23 mouse cellular contexts compared by ENCODE assay signal in genomic region chr1:43496993-43497392, GRCm38 (mm10).
"Had no signal": no experiment of that assay in that cellular context is flagged by ENCODE, and none has a peak within 500 bp of the region (broad histone marks: within the 10 kb centered on the region; RNA-seq: fewer than 3 reads in every experiment).

No protein-coding gene starts in this region.

- H3K9me3 ChIP-seq: heart, embryonic 10.5 days; heart, embryonic 12.5 days; hindbrain, embryonic 10.5 days; hindbrain, embryonic 12.5 days; intestine, embryonic 15.5 days; limb, embryonic 10.5 days; limb, embryonic 12.5 days; liver, embryonic 13.5 days had no signal

- H3K36me3 ChIP-seq: heart, embryonic 10.5 days; heart, embryonic 12.5 days; hindbrain, embryonic 10.5 days; hindbrain, embryonic 12.5 days; intestine, embryonic 15.5 days; limb, embryonic 10.5 days; limb, embryonic 12.5 days; liver, embryonic 13.5 days had no signal

- H3K4me3 ChIP-seq: gastrocnemius, adult 2 months; heart, adult 2 months; heart, embryonic 10.5 days; heart, embryonic 12.5 days; hindbrain, embryonic 10.5 days; hindbrain, embryonic 12.5 days; intestine, embryonic 15.5 days; left cerebral cortex, adult 2 months; limb, embryonic 10.5 days; limb, embryonic 12.5 days; liver, embryonic 13.5 days had no signal

- H3K27me3 ChIP-seq: heart, embryonic 12.5 days; hindbrain, embryonic 12.5 days; intestine, embryonic 15.5 days; limb, embryonic 12.5 days; liver, embryonic 13.5 days had no signal

- H3K4me1 ChIP-seq: intestine, embryonic 15.5 days had no signal

- DNase-seq: gastrocnemius, adult 2 months; gastrocnemius, postnatal 10 days; gastrocnemius, postnatal 25 days; heart, adult 2 months; heart, postnatal 10 days; heart, postnatal 4 days; kidney, adult 18-20 months; kidney, adult 8-10 months; kidney, postnatal 10 days; kidney, postnatal 25 days; kidney, postnatal 4 days; liver; liver, embryonic 13.5 days had no signal

- ATAC-seq: inflammation-experienced regulatory T-cells, adult 6 months; intestine, embryonic 15.5 days; intestine, postnatal 0 days had no signal
